In the genomic region with DNA sequence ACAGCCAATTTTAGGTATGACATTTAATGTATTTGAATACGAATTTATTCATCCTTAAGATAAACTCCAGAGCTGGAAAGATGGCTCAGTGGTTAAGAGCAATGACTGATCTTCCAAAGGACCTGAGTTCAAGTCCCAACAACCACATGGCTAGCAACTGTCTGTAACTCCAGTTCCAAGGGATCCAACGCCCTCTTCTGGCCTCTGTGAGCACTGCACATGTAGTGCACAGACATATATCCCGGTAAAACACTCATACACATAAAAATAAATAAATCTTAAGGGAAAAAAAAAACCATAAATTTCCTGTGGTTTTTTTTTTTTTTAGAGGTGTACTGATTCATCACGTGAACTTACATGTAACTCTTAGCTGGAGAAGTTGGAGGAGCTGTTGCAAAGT, we compare ENCODE assay signal across 1 mouse cellular context.
TF ChIP-seq lines count a peak whose summit lies in the region.

No protein-coding gene starts in this region.

TF ChIP-seq in MEL, 35 proteins besides CTCF, POLR2A, EP300 and RAD21:
- TF ChIP-seq E2F4 (IDR thresholded peaks at IDR 0.05; ENCODE audit: borderline replicate concordance, low read depth, low read length), result no peak
- no peak for TF ChIP-seq MAX (IDR thresholded peaks at IDR 0.05; ENCODE audit: low read length)
- TF ChIP-seq POLR2AphosphoS2 (IDR thresholded peaks at IDR 0.05; ENCODE audit: low read length), result no peak
- TF ChIP-seq UBTF (IDR thresholded peaks at IDR 0.05; ENCODE audit: borderline replicate concordance, insufficient read depth, low read depth, low read length), result no peak
- TF ChIP-seq JUND (IDR thresholded peaks at IDR 0.05; ENCODE audit: low read depth, low read length), result no peak
- no peak for TF ChIP-seq ZMIZ1 (IDR thresholded peaks at IDR 0.05; ENCODE audit: low read depth, low read length)
- TF ChIP-seq HCFC1 (IDR thresholded peaks at IDR 0.05; ENCODE audit: low read depth, low read length), result no peak
- TF ChIP-seq MXI1 (IDR thresholded peaks at IDR 0.05; ENCODE audit: low read depth, low read length), result no peak
- no peak for TF ChIP-seq ETS1 (IDR thresholded peaks at IDR 0.05; ENCODE audit: low read depth, low read length)
- TF ChIP-seq POLR2AphosphoS5 (IDR thresholded peaks at IDR 0.05; ENCODE audit: borderline replicate concordance, low read depth, low read length), result no peak
- TF ChIP-seq GATA1 (IDR thresholded peaks at IDR 0.05; ENCODE audit: low read depth, low read length), result no peak
- TF ChIP-seq SMC3 (IDR thresholded peaks at IDR 0.05; ENCODE audit: low read depth, low read length), result no peak; the same call in 1 of the 2 replicates
- no peak for TF ChIP-seq MAFK (IDR thresholded peaks at IDR 0.05; ENCODE audit: borderline replicate concordance, low read depth, low read length)
- TF ChIP-seq TAL1 (IDR thresholded peaks at IDR 0.05; ENCODE audit: low read length), result no peak
- no peak for TF ChIP-seq ZNF384 (IDR thresholded peaks at IDR 0.05; ENCODE audit: low read depth, low read length)
- no peak for TF ChIP-seq MYC (IDR thresholded peaks at IDR 0.05; ENCODE audit: low read depth, low read length)
- no peak for TF ChIP-seq KAT2A (conservative IDR thresholded peaks at IDR 0.05; ENCODE audit: low read depth, low read length)
- TF ChIP-seq USF2 (IDR thresholded peaks at IDR 0.05; ENCODE audit: borderline replicate concordance in 1 of 2, insufficient read depth in 1 of 2, low read depth in 1 of 2, low read length in 2 of 2), result no peak
- TF ChIP-seq CHD2 (IDR thresholded peaks at IDR 0.05; ENCODE audit: low read length), result no peak
- no peak for TF ChIP-seq BHLHE40 (IDR thresholded peaks at IDR 0.05; ENCODE audit: borderline replicate concordance, low read depth, low read length)
